Mouse (Mus musculus) heart, postnatal 36 days (tissue): Measurements from ENCODE around the gene Bicd2. TPM values are rescaled to one million over a fixed set of nuclear protein-coding genes. Genes with fewer than 3 reads are reported as not detected.

Experiments
- DNase-seq, 2 experiments: peaks; one replicate each; pipeline ENCODE4 v3.0.0; 2021 to 2022
- intact Hi-C: fragments of 180-260 bp; cut with DNase I; formaldehyde crosslinking; loops from one replicate; pipeline ENCODE4 v1.15.1; 2025
- total RNA-seq, 2 experiments: library from RNA; stranded (reverse); gene quantifications; 2 replicates each; pipeline ENCODE4 v1.2.3; 2021

Gene Bicd2
- total RNA-seq = 10 to 100 TPM; 73.4 to 79.7 TPM

DNA sequence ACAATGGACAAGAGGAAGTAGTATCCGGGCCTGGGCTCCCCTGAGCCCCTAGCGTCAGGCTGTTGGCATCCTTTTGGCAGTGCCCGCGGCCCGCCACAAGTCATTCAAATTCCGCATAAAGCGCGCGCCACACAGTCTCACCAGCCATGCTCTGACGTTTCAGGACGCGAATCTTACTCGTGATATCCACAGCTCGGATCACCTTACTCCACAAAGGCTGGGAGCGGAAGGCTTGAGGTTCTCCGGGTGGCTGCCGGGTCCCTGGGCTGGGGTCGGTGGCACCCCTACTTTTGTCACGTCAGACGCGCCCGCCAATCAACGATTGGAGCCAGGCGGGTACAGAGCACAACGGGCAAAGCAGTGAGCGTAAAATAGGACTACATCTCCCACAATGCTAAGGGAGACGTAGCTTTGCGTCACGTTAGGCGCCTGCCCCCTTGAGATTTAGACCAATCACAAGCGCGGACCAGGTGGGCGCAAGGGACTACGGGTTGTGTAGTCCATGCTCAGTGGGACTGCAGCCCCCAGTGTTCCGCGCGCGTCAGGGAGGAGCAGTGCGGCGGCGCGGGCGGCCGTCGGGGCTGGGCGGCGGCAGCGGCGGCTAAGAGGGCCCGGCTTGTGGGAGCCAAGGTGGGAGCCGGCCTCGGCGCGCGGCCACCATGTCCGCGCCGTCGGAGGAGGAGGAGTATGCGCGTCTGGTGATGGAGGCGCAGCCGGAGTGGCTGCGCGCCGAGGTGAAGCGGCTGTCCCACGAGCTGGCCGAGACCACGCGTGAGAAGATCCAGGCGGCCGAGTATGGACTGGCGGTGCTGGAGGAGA lies at the start of gene Bicd2:
Bicd2 (plus strand) TSS at position 574 of the 819 bp plus-strand sequence.
- DNase-seq = peak; percentile 91
- intact Hi-C loops = loop anchor here (5.0 kb wide), 1 partner anchor 311 kb away; the partner anchor contains the start of genes Cenpp and Nol8

DNA sequence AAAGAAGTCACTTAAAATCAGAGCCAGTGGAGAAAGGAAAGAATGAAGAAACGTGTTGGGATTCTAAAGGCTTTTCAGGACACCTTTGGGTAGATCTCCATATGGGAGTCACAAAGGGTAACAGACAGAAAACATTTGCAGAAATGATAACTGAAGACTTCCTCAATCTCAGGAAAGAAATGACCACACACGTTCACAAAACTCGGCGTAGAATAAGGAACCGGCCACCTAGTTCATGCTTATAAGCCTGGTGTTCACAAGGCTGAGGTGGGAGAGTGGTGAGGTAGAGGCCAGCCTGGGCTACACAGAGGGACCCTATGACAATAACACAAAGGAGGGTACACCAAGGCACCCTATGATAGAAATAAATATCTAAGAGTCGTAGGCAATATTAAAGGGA lies 49.4 kb upstream of the Bicd2 start:
- no peak for DNase-seq
- intact Hi-C loops = no loop called here

DNA sequence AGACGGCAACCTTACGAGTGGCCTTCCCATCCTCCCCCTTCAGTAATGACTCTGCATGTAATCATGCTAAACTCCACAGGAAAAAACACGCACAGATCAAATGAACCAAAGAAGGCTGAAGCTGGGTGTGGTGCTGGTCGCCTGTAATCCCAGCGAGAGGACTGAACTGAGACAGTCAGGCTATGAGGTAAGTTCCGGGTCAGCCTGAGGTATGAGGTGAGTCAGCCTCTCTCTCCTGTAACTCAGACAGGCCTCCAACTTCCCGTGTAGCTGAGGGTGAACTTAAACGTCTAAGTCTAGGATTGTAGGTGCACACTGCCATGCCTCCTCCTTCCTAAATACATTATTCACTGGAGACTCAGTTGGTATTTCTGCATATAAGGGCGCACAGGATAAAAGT lies 47.3 kb upstream of the Bicd2 start:
- intact Hi-C loops = no loop called here
- DNase-seq = no peak

DNA sequence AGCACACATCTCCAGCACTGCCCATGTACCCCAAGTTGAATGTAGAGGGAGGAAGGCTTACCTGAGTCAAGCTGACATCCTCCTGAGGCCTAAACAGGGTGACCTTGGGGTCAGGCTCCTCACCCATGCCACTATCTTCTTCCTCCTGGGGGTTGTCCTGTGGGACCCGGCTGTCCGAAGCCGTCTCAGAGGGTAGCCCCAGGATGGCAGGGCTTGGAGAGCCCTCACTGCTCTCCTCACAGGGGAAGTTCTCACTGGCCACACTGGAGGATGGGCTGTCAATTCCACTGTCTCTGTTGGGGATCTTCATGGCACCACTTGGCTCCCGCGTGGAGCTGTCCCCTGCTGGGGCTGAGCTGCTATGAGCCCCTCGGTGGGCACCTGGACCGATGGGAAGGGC lies 45.1 kb upstream of the Bicd2 start:
- intact Hi-C loops = no loop called here
- no peak for DNase-seq

DNA sequence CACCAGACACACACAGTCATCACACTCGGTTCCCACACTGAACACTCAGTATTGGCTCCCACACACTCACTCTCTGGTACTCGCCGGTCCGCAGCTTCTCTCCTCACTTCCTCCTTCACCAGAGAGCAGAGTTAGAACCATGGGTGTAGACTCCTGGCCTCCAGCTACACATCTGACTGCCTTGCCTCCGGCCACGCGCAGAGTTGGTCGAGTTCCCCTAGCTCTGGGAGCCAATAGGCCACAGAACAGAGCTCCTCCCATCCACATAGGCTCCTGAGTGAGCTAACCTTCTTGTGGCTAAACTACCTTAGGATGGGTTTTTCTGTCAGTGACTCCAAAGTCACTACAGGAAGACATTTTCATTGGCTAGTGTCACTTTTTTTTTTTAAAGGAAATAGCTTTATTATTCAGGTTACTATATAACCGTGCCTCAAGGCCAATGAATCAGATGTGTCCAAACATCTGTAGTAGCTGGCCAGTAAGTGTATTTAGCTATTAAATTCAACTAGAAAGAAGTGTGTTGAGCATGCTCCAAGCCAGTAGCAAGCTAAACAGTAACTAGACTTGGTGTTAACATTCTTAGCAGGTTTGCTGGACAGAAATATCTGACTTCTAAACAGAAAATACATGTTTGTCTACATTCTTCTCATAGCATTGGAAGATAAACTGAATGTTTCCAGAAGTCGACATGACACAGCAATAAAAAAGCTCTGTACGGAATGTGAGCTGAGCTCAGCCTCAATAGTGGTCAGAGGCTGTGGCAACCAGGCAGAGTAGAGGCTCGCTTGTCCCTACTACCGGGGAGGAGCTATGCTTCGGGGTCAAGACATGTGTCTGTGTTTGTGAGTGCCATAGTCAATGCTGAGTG lies 42.6 kb upstream of the Bicd2 start:
- intact Hi-C loops = no loop called here
- DNase-seq = peak in 1 of 2 experiments; percentile 12

DNA sequence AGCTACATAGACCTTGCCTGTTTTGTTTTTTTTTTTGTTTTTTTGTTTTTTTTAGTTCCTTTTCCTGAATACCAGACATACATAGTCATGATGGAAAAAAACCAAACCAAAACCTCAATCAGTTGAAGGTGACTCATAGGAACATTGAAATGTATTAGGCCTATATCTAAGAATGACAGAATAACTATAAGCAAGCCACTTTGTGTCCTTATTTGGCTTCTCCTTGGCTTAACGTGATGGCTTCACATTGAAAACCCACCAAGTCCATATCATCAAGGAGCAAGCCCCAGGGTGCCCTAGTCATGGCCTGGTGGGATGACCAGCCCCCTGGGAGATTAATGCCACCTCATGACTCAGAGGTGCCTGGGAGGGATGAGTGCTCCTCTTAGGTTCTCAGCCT lies 40.6 kb upstream of the Bicd2 start:
- intact Hi-C loops = no loop called here
- DNase-seq = no peak

DNA sequence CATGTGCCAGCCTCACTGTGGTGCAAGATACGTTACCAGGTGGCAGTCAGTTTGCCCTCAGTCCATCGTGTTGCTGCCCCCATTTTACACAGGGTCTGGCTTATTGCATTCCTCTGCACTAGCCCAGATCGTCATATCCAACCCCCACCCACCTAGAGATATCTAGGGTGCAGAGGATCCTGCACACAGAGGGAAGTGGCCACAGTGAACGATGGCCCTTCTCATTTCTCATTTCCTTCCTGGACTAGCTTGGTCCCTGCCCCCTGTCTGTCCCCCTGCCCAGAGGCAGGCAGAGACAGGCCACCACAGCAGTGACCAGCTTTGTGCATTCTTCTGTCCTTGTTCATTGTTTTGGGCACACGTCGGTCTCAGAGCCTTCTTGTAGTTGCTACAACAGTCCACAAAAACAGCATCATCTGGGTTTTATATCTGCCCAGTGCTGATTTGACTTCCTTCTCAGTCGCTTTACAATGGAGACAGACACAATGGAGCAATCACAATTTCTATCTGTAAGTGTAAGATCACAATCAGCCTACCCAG lies 34.5 kb upstream of the Bicd2 start:
- intact Hi-C loops = no loop called here
- DNase-seq = no peak

DNA sequence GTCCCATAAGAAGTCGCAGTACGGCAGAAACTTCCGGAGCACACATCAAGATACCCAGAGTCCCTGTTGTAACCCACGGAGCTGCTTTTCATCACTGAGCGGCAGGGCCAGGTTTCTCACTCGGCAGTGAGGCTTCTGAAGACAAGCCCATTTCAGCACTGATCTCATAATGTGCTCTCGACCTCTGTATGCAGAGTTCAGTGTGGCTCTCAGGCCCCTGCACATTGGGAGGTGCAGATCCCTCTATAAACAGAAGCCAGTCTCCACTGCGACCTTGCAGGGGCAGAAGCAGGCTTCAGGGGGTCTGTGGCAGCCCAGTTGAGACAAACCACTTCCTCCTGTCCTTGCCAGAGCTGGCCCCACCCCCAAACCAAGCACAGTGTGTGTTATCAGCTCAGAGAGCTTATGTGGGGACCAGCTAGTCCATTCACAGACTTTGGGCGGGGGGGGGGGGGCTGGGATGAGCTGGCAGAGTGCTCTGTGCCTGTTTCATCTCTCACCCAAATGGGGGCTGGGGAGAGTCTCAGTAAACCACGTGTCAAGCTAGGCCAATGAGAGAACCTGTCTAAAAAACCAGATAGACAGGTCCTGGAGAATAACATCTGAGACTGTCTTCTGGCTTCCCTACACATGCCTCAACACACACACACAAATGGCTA lies 33.9 kb upstream of the Bicd2 start:
- intact Hi-C loops = no loop called here
- DNase-seq = peak in 1 of 2 experiments; percentile 40

DNA sequence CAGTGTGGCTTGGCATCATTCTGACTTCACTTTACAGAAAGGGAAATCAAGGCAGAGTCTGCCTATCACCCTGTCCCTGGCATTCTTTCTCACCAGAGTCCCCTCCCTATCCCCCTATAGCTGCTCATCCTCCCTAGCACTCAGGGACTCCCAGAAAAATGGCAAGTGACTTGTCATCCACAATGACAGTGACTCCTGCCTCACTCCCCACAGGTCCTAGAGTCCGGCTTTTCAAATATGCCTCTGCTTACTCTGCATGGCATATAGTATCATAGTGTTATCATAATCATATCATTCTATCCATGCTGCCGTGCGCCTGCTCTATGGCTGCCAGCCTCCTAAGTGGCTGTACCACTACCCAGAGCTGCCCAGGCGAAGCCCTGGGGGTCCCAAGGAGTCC lies 33.2 kb upstream of the Bicd2 start:
- intact Hi-C loops = no loop called here
- DNase-seq = no peak

DNA sequence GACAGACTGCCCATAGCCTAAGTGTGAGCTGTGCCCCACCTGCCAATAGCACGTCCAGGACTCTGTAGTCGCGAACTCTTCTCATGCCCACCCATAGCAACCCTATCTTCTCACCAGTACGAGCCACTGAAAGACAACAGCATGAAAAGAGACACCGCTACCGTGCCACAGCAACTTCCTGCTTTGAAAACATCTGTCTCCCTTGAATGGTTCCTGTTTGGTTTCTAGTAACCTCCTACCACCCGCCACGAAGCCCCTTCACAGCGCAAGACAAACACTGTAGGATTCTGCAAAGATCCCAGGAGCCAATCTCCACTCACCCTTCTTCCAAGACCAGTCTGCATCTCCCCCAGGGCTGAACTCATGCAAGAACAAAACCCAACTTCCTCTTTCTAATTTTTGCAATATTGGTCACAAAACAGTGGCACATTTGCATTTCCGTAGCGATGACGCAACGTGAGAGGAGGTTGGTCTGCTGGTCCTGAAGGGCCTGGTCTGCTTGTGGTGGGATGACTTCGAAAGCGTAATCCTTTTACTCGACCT lies 32.5 kb upstream of the Bicd2 start:
- intact Hi-C loops = no loop called here
- DNase-seq = no peak

DNA sequence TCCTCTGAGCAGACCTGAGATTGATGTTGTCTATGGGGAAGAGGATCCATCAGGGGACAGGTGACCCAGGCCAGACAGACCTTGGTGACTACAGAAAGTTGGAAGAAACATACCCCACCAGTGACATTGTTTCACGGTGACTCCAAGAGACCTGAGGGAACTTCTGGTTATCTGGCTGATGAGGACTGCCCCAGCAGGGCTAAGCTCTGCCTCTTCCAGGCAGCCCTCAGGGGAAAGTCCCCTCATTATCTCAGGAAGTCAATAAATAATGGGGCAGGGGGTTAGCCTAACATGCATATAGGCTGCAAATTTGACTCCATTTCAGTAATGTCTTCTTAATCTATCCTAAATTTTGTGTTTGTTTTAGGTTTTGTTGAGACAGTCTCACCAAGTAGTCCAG lies 31.9 kb upstream of the Bicd2 start:
- intact Hi-C loops = no loop called here
- DNase-seq = no peak

DNA sequence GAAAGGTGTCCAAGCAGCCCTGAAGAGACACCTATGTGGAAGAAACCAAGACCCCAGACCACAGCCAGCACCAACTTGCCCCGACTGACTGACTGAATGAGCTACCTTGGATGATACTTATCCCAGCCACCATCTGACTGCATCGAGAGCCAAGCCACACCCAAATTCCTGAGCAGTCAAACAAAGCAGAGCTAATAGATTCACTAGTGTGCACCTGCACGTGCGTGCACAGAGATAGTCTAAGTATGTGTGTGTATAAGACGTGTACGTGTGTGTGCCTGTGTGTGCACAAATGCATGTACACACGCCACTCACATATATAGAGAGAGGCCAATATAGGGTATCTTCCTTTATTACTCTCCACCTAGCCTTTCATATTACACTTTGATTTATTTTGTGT lies 29.7 kb upstream of the Bicd2 start:
- DNase-seq = no peak
- intact Hi-C loops = no loop called here

DNA sequence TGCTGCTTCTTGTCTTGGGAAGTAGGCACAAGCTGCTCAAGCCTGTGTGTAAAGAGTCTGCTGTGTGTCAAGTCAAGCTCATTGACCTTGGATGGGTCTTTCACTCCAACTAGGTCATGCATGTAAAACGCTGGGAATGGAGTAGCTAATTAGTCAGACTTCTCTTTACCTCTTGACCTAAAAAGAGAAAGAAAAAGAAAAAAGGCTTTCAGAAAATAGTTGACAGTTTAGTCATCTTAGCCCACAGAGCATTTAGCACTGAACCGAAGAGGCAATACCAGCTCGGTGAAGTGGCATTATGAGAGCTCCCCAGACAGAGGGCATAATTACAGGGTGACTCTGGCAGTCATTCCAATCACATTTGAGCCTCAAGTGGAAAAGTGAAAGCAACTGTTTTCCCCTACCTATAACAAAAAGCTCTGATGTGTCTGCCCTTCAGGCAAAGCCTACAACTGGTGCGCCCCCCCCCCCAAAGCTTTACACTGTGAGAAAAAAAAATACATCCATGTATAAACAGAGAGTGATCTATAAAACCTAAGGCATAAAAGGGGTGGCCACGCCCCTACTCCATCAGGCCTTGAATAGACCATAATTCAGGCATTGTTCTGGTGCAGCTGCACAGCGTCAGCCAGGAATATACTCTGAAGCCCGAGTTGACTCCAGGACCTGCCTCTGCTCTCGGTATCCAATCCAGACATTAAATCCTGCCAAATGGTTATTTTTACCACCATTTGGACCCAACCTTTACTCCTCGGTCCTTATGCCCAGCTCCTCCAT lies 24.8 kb upstream of the Bicd2 start:
- DNase-seq = no peak
- intact Hi-C loops = no loop called here

DNA sequence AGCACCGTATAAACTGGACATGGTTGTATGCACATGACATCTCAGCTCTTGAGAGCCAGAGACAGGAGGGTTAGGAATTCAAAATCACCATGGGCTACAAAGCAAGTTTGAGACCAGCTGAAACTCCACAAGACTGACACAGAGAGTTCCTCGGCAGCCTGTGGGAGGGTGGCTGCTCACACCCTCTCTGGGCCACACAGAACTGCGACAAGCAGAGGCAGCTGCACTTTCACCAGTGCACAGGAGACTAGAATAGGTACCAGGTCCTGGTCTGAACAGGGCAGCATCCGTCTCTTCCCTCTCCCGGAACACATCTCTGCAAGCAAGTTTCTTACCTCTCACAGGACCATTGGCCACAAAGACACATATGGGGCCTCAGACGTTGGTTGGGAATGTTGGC lies 23.9 kb upstream of the Bicd2 start:
- intact Hi-C loops = no loop called here
- DNase-seq = no peak

DNA sequence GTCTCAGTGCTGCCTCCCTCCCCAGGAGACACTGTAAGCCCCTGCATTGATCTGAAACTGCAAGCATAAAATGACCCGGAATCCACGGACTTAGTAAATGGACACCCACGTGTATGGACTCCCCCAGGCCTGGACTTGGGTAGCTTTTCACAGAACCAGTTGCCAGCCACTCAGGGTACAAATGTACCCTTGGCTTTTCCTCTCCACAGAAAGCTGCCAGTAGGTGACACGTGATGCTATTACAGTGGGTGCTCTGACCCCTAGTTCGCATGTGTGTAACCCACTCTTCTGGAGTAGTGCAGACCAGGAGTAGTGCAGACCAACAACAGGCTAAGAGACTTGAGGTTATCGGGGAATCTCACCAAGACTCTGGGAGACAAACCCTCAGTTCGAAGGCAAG lies 23.5 kb upstream of the Bicd2 start:
- DNase-seq = no peak
- intact Hi-C loops = no loop called here

DNA sequence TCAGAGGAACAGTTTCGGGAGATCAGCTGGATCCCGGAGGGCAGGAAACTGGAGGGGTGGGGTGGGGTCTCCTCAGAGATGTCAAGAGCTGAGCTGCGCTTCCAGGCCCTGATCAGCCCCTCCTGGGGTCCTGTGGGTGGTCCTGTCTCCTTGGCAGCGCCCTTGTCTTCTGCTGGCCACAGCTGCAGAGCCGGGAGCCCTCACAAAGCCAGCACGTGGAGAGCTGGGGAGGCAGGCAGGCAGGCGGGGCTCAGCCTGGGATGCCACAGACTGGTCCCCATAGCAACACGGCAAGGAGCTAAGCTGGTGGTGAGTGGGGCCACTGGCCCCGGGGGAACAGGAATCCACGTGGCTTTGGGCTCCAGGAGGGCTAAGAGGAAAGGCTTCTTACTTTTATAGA lies 21.3 kb upstream of the Bicd2 start, which contains the start of gene Fgd3:
Fgd3 (minus strand) TSS at position 272 of the 400 bp plus-strand sequence.
- peak in 1 of 2 experiments; percentile 21 for DNase-seq
- intact Hi-C loops = no loop called here

DNA sequence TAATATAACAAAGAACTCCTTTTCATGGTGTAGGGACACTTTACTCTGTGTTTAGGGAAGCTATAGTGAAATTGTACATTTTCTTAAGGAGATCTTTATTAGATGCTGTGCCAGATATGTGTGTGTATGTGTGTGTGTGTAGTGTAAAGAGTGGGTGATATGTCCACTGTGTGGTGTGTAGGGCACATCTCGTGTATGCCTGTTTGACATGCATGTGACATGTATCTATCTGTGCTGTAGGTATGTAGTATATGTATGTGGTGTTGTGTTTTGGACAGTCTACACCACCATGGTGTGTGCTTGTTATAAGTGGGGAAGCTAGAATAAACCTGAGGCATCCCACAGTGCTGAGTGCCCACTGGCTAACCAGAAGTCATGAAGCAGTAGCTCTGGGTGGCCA lies 20.9 kb upstream of the Bicd2 start:
- no peak for DNase-seq
- intact Hi-C loops = no loop called here

DNA sequence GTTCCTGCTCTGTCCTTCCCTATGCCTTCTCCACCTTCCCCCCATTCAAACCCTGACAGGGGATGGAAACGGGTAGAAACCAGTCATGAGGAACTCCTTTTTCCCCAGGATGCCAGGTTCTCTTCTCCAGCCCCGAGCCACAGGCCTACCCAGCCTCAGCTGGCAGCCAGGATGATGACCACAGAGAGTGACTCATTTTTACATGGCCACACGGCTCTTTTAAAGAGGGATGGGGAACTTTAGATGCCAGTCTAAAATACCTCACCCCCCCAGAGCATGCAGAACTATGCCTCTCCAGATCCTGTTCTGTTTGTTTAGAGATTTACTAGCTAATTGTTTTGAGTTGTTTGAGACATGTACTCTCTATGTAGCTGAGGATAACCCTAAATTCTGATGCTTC lies 19.9 kb upstream of the Bicd2 start:
- intact Hi-C loops = no loop called here

DNA sequence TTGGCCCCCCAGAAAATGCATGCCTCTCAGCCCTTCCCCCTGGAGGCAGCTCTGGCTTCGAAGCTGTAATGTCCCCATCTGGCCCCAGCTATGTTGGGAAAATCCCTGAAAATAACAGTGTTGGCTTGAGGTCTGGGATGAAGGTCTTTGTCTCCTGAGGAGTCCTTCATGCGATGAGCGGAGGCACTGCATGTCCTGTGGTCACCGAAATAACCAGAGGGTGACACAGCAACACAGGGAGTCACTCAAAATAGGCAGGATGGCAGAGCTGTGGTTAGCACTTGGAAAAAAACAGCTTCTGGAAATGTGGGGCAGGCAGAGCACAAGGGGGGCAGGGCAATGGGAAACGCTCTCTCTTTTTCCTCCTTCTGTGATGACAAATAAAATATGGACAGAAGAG lies 19.2 kb upstream of the Bicd2 start:
- DNase-seq = no peak

More for the DNA sequence above, 19.9 kb upstream of the Bicd2 start:
- no peak for DNase-seq

DNA sequence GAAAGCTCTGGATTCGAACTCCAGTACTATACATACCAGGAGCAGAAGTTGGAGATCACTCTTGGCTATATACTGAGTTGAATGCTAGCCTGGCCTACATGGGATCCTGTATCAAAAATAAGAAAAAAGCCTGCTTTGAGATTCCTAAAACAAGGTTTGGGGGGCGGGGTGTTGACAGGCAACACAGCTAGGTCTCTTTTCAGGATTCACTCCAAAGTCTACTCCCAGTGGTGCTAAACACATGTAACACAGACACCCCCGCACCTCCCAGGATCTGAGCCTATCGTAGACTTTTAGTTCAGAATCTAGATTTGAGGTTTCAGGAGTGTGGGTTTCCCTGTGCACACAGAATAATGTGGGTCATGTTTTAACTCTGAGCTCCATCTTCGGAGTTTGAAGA lies 18.6 kb upstream of the Bicd2 start:
- no peak for DNase-seq
- intact Hi-C loops = no loop called here

More for the DNA sequence above, 19.2 kb upstream of the Bicd2 start:
- intact Hi-C loops = no loop called here
